Mouse (Mus musculus): ENCODE data around the gene Toporsl.

Gene Toporsl

DNA sequence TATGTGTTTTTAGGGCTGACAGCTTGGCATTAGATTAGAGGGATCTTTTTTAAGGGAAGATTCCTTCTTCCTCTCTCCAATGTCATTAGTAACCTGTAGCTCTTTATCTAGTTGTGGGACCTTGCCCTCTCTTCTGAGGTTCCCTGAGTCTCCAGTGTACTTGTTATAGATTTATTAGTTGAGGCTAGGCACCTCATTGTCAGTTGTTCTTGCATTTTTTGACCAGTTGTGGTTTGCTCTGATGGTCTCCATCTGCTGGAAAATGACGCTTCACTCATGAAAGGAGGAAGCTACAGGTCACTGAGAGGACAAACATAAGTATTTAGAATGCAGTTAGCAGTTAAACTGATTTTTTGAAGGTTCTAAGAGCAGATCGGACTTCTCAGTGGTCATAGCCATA is at the start of gene Toporsl:
Toporsl (plus strand) TSS at position 348 of the 400 bp plus-strand sequence.
- DNase-seq: no peak

DNA sequence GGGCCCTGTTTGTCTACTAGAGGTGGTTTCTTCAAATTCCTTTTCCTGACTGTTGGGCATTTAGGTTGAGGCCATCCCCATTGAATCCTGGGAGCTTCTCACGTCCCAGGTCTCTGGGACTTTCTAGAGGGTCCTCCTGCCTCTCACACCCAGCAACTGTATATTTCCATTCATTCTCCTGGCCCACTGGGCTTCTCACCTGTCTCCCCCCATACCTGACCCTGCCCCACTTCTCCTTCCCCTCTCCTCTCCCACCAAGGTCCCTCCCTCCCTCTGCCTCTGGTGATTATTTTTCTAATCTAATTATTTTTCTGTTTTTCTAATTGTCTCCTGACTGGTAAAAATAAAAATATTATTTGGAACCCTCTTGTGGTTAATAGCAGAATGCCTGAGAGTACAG is 38.4 kb upstream of the Toporsl start:
- no peak for DNase-seq

DNA sequence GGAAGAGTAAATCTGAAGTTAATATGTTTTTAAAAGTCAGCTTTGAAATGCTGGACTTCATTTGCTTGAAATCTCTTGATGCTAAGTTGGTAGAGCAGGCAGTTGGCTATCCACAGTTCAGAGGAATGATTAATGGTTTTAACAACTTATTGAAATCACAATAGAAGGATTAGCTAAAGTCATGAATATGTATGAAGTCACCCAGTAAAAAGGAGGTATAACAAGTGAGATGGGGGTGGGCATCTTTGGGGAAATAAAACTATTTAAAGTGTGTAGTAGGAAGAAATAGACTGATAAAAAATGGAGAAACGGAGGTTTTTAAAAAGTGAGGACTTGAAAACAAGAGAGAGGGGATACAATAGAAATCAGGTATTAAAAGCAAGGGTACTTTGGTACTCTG is 38.0 kb upstream of the Toporsl start:
- no peak for DNase-seq

- no peak for DNase-seq
Measured at GRCm38 (mm10) chr4:52563859-52564258, 32.2 kb upstream of the Toporsl start.

DNA sequence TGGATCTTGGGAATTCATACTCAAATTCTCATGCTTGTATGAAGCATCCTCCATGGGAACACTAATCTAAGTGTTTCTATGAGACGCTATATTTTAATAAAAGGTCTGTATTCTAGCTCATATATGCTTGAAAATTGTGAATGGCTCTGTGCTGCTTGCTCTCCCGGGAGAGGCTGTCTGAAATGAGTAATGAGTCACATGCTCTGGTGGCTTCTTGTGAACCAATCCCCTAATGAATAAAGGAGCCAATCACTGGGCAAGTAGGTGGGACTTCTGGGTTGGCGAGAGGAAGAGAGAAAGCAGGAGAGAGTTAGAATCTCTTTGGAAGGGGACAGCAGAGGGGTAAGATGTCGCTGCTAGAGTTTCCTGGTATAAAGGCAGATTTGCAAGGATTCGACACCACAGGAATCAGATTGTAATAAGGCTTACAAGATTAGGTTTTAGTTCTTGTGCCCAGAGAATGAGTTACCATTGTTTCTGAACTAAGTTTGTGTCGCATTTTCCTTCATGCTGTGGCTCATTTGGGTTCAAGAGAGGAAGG is 9.8 kb upstream of the Toporsl start:
- DNase-seq: no peak

DNA sequence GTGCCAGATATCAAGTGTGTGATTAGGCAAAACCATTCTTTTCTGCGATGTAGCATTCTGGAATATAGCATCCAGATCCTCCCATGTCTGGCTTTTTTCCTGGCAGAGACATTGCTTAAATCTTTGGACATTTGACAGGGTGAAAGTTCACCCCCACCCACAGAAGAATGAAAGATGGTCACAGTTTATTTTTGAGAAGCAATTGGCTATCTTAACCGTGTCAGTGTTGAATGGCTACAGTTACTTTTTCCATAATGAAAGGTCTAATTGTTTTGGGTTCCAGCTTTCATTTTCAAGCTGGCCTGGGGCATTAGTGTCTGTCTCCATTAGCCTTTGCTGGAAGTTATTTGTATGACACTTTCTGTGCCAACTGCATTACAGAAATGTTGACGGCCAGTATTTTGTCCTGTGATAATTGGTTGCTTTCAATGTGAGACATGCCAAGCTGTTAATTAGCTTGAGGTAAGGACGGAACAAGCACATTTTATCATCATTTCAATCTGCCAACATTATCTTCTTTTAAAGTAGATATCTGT is 2.2 kb upstream of the Toporsl start:
- no peak for DNase-seq

- DNase-seq: no peak
Measured at GRCm38 (mm10) chr4:52594632-52595031, 1.4 kb upstream of the Toporsl start.

DNA sequence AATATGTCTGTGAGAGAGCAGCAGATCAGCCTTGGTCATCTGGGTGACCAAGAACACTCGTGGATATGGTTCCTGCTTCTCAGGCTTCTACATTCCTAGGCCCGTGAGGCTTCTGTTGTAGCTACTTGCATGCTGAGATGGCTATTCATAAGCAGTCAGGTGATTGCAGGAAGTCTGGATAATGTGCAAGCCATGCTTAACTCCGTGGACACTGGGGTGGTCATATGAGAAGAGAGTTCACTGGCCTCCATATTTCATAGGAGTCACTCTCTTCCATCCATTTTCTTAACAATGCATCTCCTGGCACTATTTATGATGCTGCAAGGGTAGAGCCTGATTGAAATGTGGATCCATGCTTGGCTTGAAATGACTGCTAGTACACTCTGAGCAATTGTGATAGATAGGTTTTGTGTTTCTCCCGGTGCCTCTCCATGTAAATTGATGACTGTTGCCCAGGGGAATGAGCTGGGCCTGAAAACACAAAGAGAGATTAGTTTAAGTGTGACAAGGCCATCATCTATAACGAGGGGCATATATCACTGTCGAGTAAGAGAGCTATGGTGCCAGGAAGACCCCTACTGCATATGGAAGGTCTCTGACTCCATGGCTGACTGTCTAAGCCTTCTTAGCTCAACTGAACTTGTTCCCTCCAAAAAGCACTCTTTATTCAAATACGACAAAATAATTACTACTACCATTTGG is 2.3 kb downstream of the Toporsl start:
- DNase-seq: no peak

- no peak for DNase-seq
Measured at GRCm38 (mm10) chr4:52606923-52607322, 10.8 kb downstream of the Toporsl start.

DNA sequence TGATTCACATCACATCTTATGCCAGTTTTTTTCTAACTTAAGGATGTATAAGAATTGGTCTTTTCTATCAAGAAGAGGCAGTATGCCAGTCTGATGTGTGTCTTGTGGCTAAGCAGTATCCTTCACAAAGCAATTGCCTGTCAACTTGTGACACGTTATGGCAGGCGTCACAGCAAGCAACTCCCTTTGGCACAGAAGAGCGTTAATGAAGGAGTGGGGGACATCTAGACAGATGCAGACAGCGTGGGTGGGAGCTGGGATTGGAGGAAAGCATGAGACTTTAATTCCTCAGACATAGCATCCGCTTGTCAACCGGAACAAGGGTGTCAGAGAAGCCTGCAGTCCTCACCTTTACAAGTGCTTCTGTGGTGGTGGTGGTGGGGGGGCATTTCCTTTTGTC is 38.9 kb downstream of the Toporsl start:
- DNase-seq: no peak

GRCm38 (mm10) chr4:52647791-52648190 is 51.7 kb downstream of the Toporsl start:
- DNase-seq: no peak

GRCm38 (mm10) chr4:52659701-52660100 is 63.6 kb downstream of the Toporsl start:
- DNase-seq: peak; percentile 79

GRCm38 (mm10) chr4:52660701-52661117 is 64.6 kb downstream of the Toporsl start:
- no peak for DNase-seq

- DNase-seq: no peak
Measured at GRCm38 (mm10) chr4:52661311-52661710, 65.2 kb downstream of the Toporsl start.
